Mouse (Mus musculus) left cerebral cortex, postnatal 14 days (tissue): Measurements from ENCODE around the gene Cbr2. TPM values are rescaled to one million over a fixed set of nuclear protein-coding genes. Genes with fewer than 3 reads are reported as not detected.
"Not testable (repeated sequence)": the region's sequence is repeated elsewhere in the genome, so short reads cannot be mapped to it uniquely, and the experiment has no call there.

Experiments used
- DNase-seq, 2 experiments: peaks; one replicate each; pipeline ENCODE4 v3.0.0; 2021 to 2022; ENCODE audit warnings: low spot score in 2 of 2, mixed read lengths in 1 of 2
- intact Hi-C: fragments of 180-260 bp; cut with DNase I; formaldehyde crosslinking; loops from one replicate; pipeline ENCODE4 v1.15.1; 2025
- long read RNA-seq, 2 experiments: library from polyadenylated mRNA; stranded (forward); transcript quantifications; one replicate each; pipeline ENCODE4 v2.0.0; 2021
- total RNA-seq, 2 experiments: library from RNA; stranded (reverse); gene quantifications; 2 replicates each; pipeline ENCODE4 v1.2.3; 2021

The Cbr2 gene
- total RNA-seq = 1 to 10 TPM; 1.5 to 3.0 TPM
- long read RNA-seq, experiment 1, partial matches to known transcripts = 0 of 1 reads
- long read RNA-seq, experiment 1, other reads (novel, unspliced or antisense) = 0 of 1 reads
- long read RNA-seq, experiment 2, partial matches to known transcripts = 0 of 1 reads
- long read RNA-seq, experiment 2, other reads (novel, unspliced or antisense) = 0 of 1 reads

DNA sequence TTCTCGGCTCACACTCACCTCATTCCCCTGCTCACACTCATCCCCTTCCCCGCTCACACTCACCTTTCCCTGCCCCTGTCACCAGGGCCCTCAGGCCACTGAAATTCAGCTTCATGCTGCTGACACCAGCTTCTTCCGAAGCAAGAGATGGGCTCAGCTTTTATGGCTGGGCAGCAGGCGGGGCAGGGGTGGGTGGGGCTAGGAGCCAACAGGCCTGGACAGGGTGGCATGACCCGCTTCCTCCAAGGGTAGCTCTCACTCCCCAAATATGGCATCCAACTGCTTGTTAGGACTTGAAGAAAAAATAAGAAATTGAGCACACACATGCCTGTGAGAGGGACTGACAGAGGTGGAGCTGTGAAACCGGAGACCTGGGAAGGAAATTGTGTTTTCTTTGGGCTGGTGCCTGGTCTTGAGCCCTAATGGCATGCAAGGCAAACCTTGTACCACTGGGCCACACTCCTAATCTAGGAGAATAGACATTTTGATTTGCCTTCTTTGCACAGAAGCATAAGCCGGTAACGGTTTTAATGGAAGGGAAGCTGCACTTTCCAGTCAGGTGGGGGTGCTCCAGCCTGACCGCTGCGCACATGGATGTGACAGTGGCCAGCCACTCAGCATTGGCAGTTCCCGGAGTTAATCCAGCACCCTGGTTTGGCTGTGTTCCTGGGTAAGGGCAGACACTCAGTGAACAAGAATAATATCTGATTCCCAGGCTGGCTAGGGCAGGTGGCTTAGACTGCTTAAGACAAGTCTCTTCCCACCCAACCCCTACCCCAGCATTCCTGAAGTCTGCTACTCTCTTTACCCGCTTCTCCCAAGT lies at the start of gene Cbr2:
Gene Cbr2 (minus strand): TSS at position 257 of the 823 bp plus-strand sequence.
- intact Hi-C loops = no loop called here
- no peak for DNase-seq

DNA sequence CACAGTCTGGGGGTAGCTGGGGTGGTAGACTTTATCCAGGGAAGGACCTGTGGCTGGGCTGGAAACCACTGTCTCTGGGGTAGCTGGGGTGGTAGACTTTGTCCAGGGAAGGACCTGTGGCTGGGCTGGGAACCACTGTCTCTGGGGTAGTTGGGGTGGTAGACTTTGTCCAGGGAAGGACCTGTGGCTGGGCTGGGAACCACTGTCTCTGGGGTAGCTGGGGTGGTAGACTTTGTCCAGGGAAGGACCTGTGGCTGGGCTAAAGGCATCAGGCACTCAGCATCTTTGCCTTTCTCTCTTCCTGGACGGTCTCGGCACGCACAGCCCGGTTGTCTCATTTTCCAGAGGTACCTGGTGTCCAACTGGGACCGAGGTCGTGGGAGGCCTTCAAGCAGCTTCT lies 49.4 kb upstream of the Cbr2 start:
- DNase-seq, intact Hi-C loops: not testable (repeated sequence)

- no peak for DNase-seq
- intact Hi-C loops = loop anchor here (5.0 to 10.0 kb wide), 3 partner anchors 125 to 265 kb away; no protein-coding TSS in a partner anchor
Observed at GRCm38 (mm10) chr11:120779876-120780275, 48.0 kb upstream of the Cbr2 start.

- intact Hi-C loops = loop anchor here (5.0 to 10.0 kb wide), 3 partner anchors 122 to 262 kb away; no protein-coding TSS in a partner anchor
- DNase-seq = no peak
Observed at GRCm38 (mm10) chr11:120777123-120777522, 45.2 kb upstream of the Cbr2 start.

GRCm38 (mm10) chr11:120775774-120776469 lies 44.0 kb upstream of the Cbr2 start:
- peak; percentile 93 to 97 for DNase-seq
- intact Hi-C loops = loop anchor here (1.0 to 10.0 kb wide), 4 partner anchors 56 to 261 kb away; no protein-coding TSS in a partner anchor

- intact Hi-C loops = loop anchor here (10.0 kb wide), 2 partner anchors 119 to 259 kb away; no protein-coding TSS in a partner anchor
- no peak for DNase-seq
Observed at GRCm38 (mm10) chr11:120773463-120774190, 41.7 kb upstream of the Cbr2 start.

- DNase-seq = no peak
- intact Hi-C loops = loop anchor here (10.0 kb wide), 2 partner anchors 118 to 258 kb away; no protein-coding TSS in a partner anchor
Observed at GRCm38 (mm10) chr11:120772749-120773148, 40.8 kb upstream of the Cbr2 start.

GRCm38 (mm10) chr11:120768206-120768605 lies 36.3 kb upstream of the Cbr2 start:
- DNase-seq = no peak
- intact Hi-C loops = no loop called here

- DNase-seq, intact Hi-C loops: not testable (repeated sequence)
Observed at GRCm38 (mm10) chr11:120767023-120767422, 35.1 kb upstream of the Cbr2 start.

DNA sequence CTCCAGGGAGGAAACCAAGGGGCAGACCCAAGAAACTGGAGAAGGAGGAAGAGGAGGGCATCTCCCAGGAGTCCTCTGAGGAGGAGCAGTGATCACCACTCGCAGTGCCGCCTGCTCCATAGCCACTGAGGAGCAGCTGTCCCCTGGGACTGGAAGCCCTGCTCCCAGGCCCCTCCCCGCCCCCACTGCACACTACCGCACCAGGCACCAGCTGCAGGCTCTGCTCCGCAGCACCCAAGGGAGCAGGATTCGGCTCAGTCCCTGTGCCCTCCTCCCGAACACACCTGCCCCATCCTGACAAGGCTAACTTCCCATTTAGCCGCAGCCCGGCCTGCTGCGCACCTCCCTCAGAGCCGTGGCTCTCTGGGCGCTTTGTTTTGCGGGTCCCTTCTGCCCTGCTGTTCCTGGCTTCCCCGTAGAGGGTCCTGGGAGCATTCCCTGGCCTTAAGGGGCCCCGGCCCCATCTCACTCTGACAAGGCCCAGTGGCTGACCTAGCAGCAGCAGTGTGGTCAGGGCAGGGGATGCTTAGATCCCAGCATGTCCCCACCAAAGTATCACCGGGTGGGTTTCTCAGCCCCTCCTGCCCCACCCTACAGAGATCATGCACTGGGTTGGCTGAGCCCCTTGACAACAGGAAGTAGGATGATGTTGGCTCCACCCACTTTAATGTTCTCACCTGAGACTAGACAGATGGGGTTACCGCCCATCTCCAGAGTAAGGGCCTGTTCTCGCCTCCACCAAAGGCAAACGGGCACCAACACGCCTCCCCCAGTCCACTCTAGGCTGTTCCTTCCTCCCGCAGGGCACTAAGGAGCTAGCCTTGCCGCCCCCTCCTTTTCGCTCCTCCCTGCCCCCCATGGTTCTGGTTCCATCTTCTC lies 31.4 kb upstream of the Cbr2 start:
- intact Hi-C loops, DNase-seq: not testable (repeated sequence)

DNA sequence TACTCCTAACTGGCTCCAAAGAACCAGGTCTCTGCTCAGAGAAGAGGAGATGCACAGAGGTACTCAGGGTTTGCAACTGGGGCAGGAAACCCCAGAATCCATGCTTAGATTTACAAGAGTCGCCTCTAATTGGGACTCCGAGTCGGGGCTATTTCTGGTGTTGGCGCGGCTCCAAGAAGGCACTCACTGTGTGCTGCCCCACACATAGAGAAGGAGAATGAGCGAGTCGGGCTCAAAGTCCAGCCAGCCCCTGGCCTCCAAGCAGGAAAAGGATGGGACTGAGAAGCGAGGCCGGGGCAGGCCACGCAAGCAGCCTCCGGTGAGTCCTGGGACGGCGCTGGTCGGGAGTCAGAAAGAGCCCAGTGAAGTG lies 30.7 kb upstream of the Cbr2 start, which contains the start of gene Hmga1b:
Gene Hmga1b (plus strand): TSS at position 123 of the 370 bp plus-strand sequence.
- intact Hi-C loops, DNase-seq: not testable (repeated sequence)

DNA sequence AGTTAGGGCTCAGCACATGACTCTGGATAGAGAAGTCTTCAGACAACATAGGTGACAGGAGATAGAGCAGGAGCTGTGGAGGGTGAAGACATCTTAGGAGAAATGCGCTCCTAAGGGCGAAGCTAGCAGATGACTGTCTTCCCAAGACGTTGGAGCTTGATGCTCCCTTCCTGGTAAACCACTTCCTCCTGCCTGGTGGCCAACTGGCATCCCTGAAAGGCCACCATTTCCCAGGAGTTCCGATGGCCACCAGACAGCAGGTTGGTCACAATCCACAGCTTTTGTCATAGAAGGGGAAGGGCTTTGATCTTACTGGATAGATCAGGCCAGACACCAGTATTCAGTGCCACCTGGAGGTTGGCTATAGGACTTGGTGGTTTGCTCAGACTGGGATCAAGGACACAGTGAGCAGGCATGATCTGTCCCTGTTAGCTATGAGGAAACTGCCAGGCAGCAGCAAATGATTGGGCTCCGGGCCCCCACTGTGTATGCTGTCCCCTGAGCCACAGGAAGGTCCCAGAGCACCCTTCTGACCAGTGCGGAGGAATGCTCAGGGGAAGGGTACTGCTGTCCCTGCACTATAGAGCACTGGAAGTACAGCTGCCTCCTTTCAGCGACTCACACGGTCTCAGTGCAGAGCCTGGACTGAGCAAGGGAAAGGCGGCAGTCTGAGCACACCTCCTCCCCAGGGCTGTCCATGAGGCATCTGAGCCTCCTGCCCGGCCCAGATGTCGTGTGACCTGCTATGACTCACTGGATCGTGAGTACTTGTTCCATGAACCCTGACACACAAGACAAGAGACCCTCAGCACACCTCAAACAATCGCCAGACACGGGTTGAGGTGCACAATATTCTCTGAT lies 30.1 kb upstream of the Cbr2 start:
- intact Hi-C loops = no loop called here
- no peak for DNase-seq

DNA sequence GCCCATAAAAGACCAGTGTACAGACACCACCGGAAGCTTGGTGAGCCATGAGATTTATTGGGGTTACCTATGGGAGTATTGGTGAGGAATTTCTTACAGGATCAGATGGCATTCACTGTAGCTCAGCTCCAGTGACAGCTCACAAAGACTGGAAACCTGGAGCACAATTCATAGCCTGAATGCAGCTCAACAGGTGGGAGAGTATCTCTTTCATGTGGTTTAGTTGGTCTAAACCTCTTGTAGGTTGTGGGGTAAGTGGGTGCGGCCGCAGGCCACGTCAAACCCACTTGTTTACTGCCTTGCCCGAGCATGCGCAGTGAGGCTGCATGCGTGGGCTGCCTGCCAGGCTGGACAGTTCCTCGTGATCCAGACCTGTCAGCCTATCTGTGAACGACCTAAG lies 28.3 kb upstream of the Cbr2 start:
- intact Hi-C loops = no loop called here
- no peak for DNase-seq

GRCm38 (mm10) chr11:120751606-120752005 lies 19.7 kb upstream of the Cbr2 start:
- intact Hi-C loops = no loop called here
- no peak for DNase-seq

GRCm38 (mm10) chr11:120749430-120749829 lies 17.5 kb upstream of the Cbr2 start:
- DNase-seq = peak in 1 of 2 experiments; percentile 21
- intact Hi-C loops = no loop called here

GRCm38 (mm10) chr11:120747974-120748373 lies 16.1 kb upstream of the Cbr2 start:
- intact Hi-C loops = no loop called here

GRCm38 (mm10) chr11:120744121-120744701 lies 12.3 kb upstream of the Cbr2 start:
- no peak for DNase-seq
- intact Hi-C loops = no loop called here

More at GRCm38 (mm10) chr11:120747974-120748373, 16.1 kb upstream of the Cbr2 start:
- DNase-seq = no peak
